Mouse (Mus musculus) lung, postnatal 0 days (tissue): ENCODE data around the gene C1qtnf2. TPM values are rescaled to one million over a fixed set of nuclear protein-coding genes. Genes with fewer than 3 reads are reported as not detected.

Experiments
- ATAC-seq: fragments of 200-750 bp; cut with Nextera tagmentation; 2 replicates; pipeline ENCODE4 v1.8.0; 2017; ENCODE audit warnings: moderate library complexity
- DNase-seq: peaks from one replicate; pipeline ENCODE4 v3.0.0-alpha.2; 2016; ENCODE audit warnings: low spot score
- H3K27ac ChIP-seq: fragments of 300-500 bp; sonication (generic); 2 replicates; pipeline ENCODE4 v1.5.1; 2014; ENCODE audit warnings: antibody characterized with exemption, mild to moderate bottlenecking, low read length, mixed read lengths
- H3K27me3 ChIP-seq: fragments of 300-500 bp; sonication (generic); replicated peaks from 2 replicates; pipeline ENCODE4 v1.6.1; 2014; ENCODE audit warnings: low read length, mixed read lengths; ENCODE audit not compliant: insufficient read depth
- H3K36me3 ChIP-seq: fragments of 300-500 bp; sonication (generic); 2 replicates; pipeline ENCODE4 v1.6.1; 2014; ENCODE audit warnings: low read length, mixed read lengths; ENCODE audit not compliant: insufficient read depth
- H3K4me1 ChIP-seq: fragments of 300-500 bp; sonication (generic); 2 replicates; pipeline ENCODE4 v1.6.1; 2014; ENCODE audit warnings: antibody characterized with exemption, low read depth, low read length, mixed read lengths; ENCODE audit not compliant: insufficient read depth
- H3K4me2 ChIP-seq: fragments of 300-500 bp; sonication (generic); replicated peaks from 2 replicates; pipeline ENCODE4 v1.6.1; 2014; ENCODE audit warnings: low read depth, mild to moderate bottlenecking, low read length, moderate library complexity, mixed read lengths
- H3K4me3 ChIP-seq: fragments of 300-500 bp; sonication (generic); 2 replicates; pipeline ENCODE4 v1.5.1; 2014; ENCODE audit warnings: low read depth, low read length
- H3K9ac ChIP-seq: fragments of 300-500 bp; sonication (generic); replicated peaks from 2 replicates; pipeline ENCODE4 v1.6.1; 2014; ENCODE audit warnings: low read depth, mild to moderate bottlenecking
- H3K9me3 ChIP-seq: fragments of 300-500 bp; sonication (generic); 2 replicates; pipeline ENCODE4 v1.6.1; 2016; ENCODE audit warnings: low read length, mixed read lengths
- CTCF ChIP-seq: IDR thresholded peaks from 2 replicates; pipeline ENCODE4 v1.5.1; 2016; ENCODE audit warnings: antibody characterized with exemption, mild to moderate bottlenecking
- EP300 ChIP-seq: IDR thresholded peaks from 2 replicates; pipeline ENCODE4 v1.6.1; 2016; ENCODE audit warnings: antibody characterized with exemption, mild to moderate bottlenecking, control low read depth
- WGBS: fragments of 180-500 bp; shearing (Covaris S2); extraction: QIAGEN DNeasy Blood & Tissue Kit; methylation state at CpG from one replicate; pipeline ENCODE4 v1.1.7; 2014; 5-methylcytosine and 5-hydroxymethylcytosine counted together
- polyA plus RNA-seq: library from polyadenylated mRNA; unstranded; fragments of >200 nt; fragmentation: Nextera tagmentation; extraction: Ambion mirVana; gene quantifications from 2 replicates; pipeline ENCODE4 v1.2.1, GENCODE M21; 2015

The C1qtnf2 gene
- polyA plus RNA-seq = 9.2 and 10.2 TPM in 2 replicates

DNA sequence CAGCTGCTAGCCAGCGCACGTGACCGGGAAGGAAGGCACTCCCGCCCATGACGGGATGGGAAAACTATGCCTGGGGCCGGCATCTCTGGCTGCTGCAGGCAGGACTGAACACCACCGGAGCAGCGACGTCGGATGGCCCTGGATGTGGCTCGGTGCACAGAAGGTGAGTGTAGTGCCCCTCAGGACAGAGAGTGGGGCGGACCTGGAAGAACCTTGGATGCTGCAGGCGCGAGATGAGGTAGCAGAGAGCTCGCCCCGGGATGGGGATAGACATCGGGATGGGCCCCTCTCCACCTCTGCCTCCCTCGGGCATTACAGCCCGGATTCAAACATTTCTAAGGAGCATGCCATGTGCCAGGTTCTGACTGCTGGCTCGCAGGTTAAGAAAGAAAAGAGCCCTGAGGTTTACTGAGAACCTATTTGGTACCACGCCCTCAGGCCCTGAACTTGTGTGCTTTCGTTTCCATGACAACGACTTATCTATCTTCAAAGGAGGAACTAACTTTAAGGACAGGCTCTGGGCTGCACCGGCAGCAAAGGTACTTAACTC lies at the start of gene C1qtnf2:
C1qtnf2 (plus strand) TSS at position 52 of the 550 bp plus-strand sequence.
- no peaks in the 10 kb centered on the region for H3K36me3 ChIP-seq
- no peaks in the 10 kb centered on the region for H3K9me3 ChIP-seq
- peak within 1 kb of the TSS; percentile 49 for H3K4me2 ChIP-seq
- ATAC-seq (peak; percentile 70), DNase-seq (peak; percentile 58)
- no peaks in the 10 kb centered on the region for H3K27me3 ChIP-seq
- TF ChIP-seq EP300 = no peak
- TF ChIP-seq CTCF = no peak
- no peak within 1 kb of the TSS for H3K9ac ChIP-seq
- 3% methylated on average over 24 of the region's 24 CpGs for WGBS
- peak within 1 kb of the TSS; percentile 10; the same call in 1 of the 2 replicates for H3K4me3 ChIP-seq
- no peak within 1 kb of the TSS for H3K27ac ChIP-seq
- H3K4me1 ChIP-seq = peaks cover 6% of the 10 kb centered on the region; the same call in 1 of the 2 replicates

DNA sequence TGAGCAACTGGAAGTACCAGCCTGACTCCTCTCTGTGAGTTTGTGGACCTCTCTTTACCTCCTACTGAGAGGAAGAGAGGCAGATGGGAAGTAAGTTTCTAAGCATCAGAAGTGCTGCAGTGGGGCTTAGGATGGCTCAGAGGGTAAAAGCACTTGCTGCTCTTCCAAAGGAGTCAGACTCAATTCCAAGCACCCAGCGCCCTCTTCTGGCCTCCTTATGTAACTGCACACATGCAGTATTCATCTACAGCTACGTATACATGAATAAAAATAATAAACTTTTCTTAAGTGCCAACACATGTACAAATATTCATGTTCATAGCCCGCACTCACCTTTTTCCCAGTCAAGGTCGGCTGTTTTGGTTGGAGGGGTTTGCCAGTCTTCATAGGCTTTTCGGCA lies 49.7 kb upstream of the C1qtnf2 start:
- 74% methylated on average over 5 of the region's 5 CpGs for WGBS
- Histone ChIP-seq H3K27ac (no peak overlapping the region), H3K4me1 (peaks cover 6% of the 10 kb centered on the region; the same call in 1 of the 2 replicates), H3K9me3 (no peaks in the 10 kb centered on the region), H3K9ac (no peak overlapping the region), H3K4me3 (no peak overlapping the region), H3K36me3 (peaks cover 6% of the 10 kb centered on the region; the same call in 1 of the 2 replicates), H3K27me3 (no peaks in the 10 kb centered on the region), H3K4me2 (no peak overlapping the region)
- peak; percentile 25 for DNase-seq
- ATAC-seq = no peak
- TF ChIP-seq EP300 (no peak), CTCF (peak; percentile 58)

DNA sequence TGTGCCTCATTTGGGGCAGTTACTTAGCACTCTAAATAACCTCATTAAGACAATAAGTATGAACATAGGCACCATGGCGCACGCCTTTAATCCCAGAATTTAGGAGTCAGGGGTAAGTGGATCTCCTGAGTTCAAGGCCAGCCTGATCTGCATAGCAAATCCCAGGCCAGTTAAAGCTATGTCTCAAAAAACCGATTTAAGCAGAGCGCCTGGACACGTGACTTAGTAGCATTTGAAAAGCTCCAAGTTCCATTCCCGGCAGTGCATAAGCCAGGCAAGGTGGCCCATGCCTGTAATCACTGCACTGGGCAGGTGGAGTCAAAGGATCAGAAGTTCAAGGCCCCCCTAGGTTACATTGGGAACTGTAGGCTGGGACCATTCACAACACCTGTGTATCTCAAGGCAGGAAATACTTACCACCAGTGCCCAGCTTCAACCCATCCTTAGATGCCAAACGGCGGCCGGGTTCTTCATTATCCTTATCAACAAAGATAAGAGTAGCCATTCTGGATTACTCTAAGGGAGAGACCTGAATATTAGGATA lies 48.8 kb upstream of the C1qtnf2 start:
- no peaks in the 10 kb centered on the region for H3K27me3 ChIP-seq
- H3K9me3 ChIP-seq = no peaks in the 10 kb centered on the region
- peak overlapping the region; percentile 56 for H3K4me2 ChIP-seq
- WGBS = 80% methylated on average over 9 of the region's 9 CpGs
- H3K4me3 ChIP-seq = 0 out of 2 replicates have a peak overlapping the region, but pooled peaks have one; percentile 62
- no peak overlapping the region for H3K27ac ChIP-seq
- no peak for DNase-seq
- H3K36me3 ChIP-seq = peaks cover 6% of the 10 kb centered on the region; the same call in 1 of the 2 replicates
- H3K9ac ChIP-seq = no peak overlapping the region; the same call in 1 of the 2 replicates
- peak; percentile 2; the same call in 1 of the 2 replicates for ATAC-seq
- H3K4me1 ChIP-seq = peaks cover 6% of the 10 kb centered on the region; the same call in 1 of the 2 replicates
- no peak for TF ChIP-seq CTCF
- TF ChIP-seq EP300 = no peak

DNA sequence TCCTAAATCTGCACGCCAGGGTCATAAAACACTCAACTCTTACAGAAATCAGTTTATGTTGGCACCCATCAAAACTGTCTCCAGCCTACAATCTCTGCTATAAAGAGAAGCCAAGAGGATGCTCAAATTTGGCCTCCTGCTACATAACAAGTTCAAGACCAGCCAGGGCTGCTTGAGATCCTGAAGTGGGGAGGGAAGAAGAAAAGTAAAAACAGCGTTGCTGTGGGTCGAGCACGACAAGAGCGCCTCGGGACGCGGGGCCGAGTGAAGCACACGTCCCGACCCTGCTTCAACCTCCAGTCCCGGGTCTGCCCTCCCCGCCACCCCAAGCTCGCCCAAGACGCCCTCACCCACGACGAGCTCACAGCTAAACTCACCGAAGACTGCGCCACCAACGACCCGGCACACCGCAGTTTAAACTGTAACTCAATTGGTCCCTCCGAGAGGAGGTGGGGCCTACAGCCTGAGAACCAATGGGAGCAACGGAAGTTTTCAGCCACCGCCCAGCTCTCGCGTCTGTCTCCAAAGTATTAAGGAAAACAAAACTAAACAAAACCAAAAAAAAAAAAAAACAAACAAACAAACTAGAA lies 48.2 kb upstream of the C1qtnf2 start, which contains the start of gene Pttg1:
Pttg1 (minus strand) TSS at position 428 of the 590 bp plus-strand sequence.
- DNase-seq = peak; percentile 97
- H3K27me3 ChIP-seq = no peaks in the 10 kb centered on the region
- peak within 1 kb of the TSS; percentile 67 for H3K27ac ChIP-seq
- peaks cover 6% of the 10 kb centered on the region; the same call in 1 of the 2 replicates for H3K36me3 ChIP-seq
- peak within 1 kb of the TSS; percentile 62 for H3K4me3 ChIP-seq
- peak within 1 kb of the TSS; percentile 67 for H3K9ac ChIP-seq
- H3K9me3 ChIP-seq = no peaks in the 10 kb centered on the region
- ATAC-seq = peak; percentile 98
- TF ChIP-seq EP300 (no peak), CTCF (no peak)
- WGBS = 5% methylated on average over 27 of the region's 27 CpGs
- peak within 1 kb of the TSS; percentile 56 for H3K4me2 ChIP-seq
- H3K4me1 ChIP-seq = peaks cover 6% of the 10 kb centered on the region; the same call in 1 of the 2 replicates

DNA sequence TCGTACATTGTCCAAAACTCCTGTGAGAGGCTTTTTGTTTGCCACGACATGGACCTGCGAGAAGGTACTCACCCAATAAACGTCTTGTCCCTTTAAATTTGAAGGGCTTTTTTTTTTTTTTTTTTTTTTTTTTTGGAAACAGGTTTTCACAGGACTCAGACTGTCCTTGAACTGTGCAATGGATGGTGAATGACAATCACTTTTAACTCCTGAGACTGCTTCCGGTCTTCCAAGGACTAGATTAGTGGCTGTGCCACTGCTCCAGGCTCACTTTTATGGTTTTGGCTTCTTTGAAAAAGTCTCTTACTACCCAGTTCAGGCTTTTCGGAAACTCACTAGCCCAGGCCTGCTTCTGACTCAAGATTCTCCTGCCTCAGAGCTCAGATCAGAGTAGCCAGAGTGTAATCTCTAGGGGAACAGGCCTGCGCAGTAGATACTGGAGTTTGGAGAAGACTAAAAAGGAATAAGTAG lies 47.6 kb upstream of the C1qtnf2 start:
- Histone ChIP-seq H3K9ac (peak overlapping the region; percentile 67; the same call in 1 of the 2 replicates), H3K36me3 (peaks cover 6% of the 10 kb centered on the region; the same call in 1 of the 2 replicates), H3K27ac (peak overlapping the region; percentile 51; the same call in 1 of the 2 replicates), H3K4me2 (peak overlapping the region; percentile 56; the same call in 1 of the 2 replicates), H3K4me3 (peak overlapping the region; percentile 62), H3K27me3 (no peaks in the 10 kb centered on the region), H3K4me1 (peaks cover 6% of the 10 kb centered on the region; the same call in 1 of the 2 replicates), H3K9me3 (no peaks in the 10 kb centered on the region)
- DNase-seq (no peak), ATAC-seq (peak; percentile 64)
- WGBS = 19% methylated on average over 7 of the region's 7 CpGs
- TF ChIP-seq CTCF (no peak), EP300 (no peak)
